Mouse (Mus musculus) lung, adult 2 months (tissue): ENCODE measurements at regions not wholly inside any gene's neighbourhood (a gene's known extent, or its start where the extent isn't known, plus 50 kb on each side); places are given as distances from the start of the nearest gene placed in this dataset.

ENCODE experiments used
- CTCF ChIP-seq: fragments of 200-500 bp; IDR thresholded peaks from 2 replicates; pipeline ENCODE4 v1.5.1; 2011; ENCODE audit warnings: mild to moderate bottlenecking, low read length, control low read depth; ENCODE audit not compliant: insufficient read depth
- POLR2A ChIP-seq: fragments of 200-500 bp; IDR thresholded peaks from 2 replicates; pipeline ENCODE4 v1.6.1; 2011; ENCODE audit warnings: low read depth, mild to moderate bottlenecking, control low read depth, low read length, borderline replicate concordance; ENCODE audit errors: extremely low read depth

- no peak for TF ChIP-seq POLR2A
- no peak for TF ChIP-seq CTCF
These were observed 437.7 kb upstream of the Cd180 start for GRCm38 (mm10) chr13:102255401-102256371.
